Mouse (Mus musculus): ENCODE measurements at regions not wholly inside any gene's neighbourhood (a gene's known extent, or its start where the extent isn't known, plus 50 kb on each side); places are given as distances from the start of the nearest gene placed in this dataset.

- no peaks in the 10 kb centered on the region for H3K36me3 ChIP-seq (ENCODE audit: control insufficient read depth in 1 of 2, insufficient read depth in 2 of 2, low read length in 2 of 2)
- H3K27ac ChIP-seq (ENCODE audit: control insufficient read depth, low read depth, low read length) = no peak overlapping the region
- peaks cover 7 to 15% of the 10 kb centered on the region in 2 experiments for H3K27me3 ChIP-seq (ENCODE audit: control insufficient read depth in 1 of 2, insufficient read depth in 2 of 2, low read length in 2 of 2)
- no peak overlapping the region for H3K4me3 ChIP-seq (ENCODE audit: control insufficient read depth in 1 of 2, insufficient read depth in 1 of 2, low read depth in 2 of 2, low read length in 2 of 2)
- no peak for DNase-seq (ENCODE audit: low read depth, low spot score)
- TF ChIP-seq E2F4 (IDR thresholded peaks at IDR 0.05; ENCODE audit: borderline replicate concordance, low read depth, low read length) (no peak), RAD21 (IDR thresholded peaks at IDR 0.05; ENCODE audit: low read depth, low read length) (no peak), HCFC1 (IDR thresholded peaks at IDR 0.05; ENCODE audit: low read depth, low read length) (no peak), EP300 (IDR thresholded peaks at IDR 0.05; ENCODE audit: low read depth in 1 of 2, low read length in 2 of 2) (no peak), UBTF (IDR thresholded peaks at IDR 0.05; ENCODE audit: borderline replicate concordance, insufficient read depth, low read depth, low read length) (no peak), ZMIZ1 (IDR thresholded peaks at IDR 0.05; ENCODE audit: low read depth, low read length) (no peak), CHD1 (IDR thresholded peaks at IDR 0.05; ENCODE audit: low read depth, low read length) (no peak), NELFE (IDR thresholded peaks at IDR 0.05; ENCODE audit: low read depth, low read length) (no peak), NRF1 (IDR thresholded peaks at IDR 0.05; ENCODE audit: insufficient read depth, low read depth, low read length, poor library complexity, severe bottlenecking) (no peak), USF2 (IDR thresholded peaks at IDR 0.05; ENCODE audit: borderline replicate concordance in 1 of 2, insufficient read depth in 1 of 2, low read depth in 1 of 2, low read length in 2 of 2) (no peak), MEF2A (IDR thresholded peaks at IDR 0.05; ENCODE audit: extremely low read depth, insufficient replicate concordance, low read depth, low read length, poor library complexity, severe bottlenecking) (no peak), SMC3 (IDR thresholded peaks at IDR 0.05; ENCODE audit: low read depth, low read length) (no peak), POLR2A (IDR thresholded peaks at IDR 0.05; ENCODE audit: control insufficient read depth in 1 of 2, insufficient read depth in 1 of 2, low read depth in 1 of 2, low read length in 2 of 2, poor library complexity in 1 of 2) (no peak), MAFK (IDR thresholded peaks at IDR 0.05; ENCODE audit: borderline replicate concordance, low read depth, low read length) (no peak), CTCF (IDR thresholded peaks at IDR 0.05 in 2 of 3, conservative IDR thresholded peaks at IDR 0.05 in 1 of 3; ENCODE audit: control insufficient read depth in 1 of 3, insufficient read depth in 1 of 3, low read depth in 2 of 3, low read length in 3 of 3, poor library complexity in 1 of 3, severe bottlenecking in 1 of 3) (no peak), TBP (IDR thresholded peaks at IDR 0.05; ENCODE audit: low read depth, low read length) (no peak), POLR2AphosphoS5 (IDR thresholded peaks at IDR 0.05; ENCODE audit: borderline replicate concordance, low read depth, low read length) (no peak), ZNF384 (IDR thresholded peaks at IDR 0.05; ENCODE audit: low read depth, low read length) (no peak), SIN3A (IDR thresholded peaks at IDR 0.05; ENCODE audit: low read length) (no peak)
- H3K79me2 ChIP-seq (ENCODE audit: control insufficient read depth, insufficient read depth, low read length, poor library complexity) = no peaks in the 10 kb centered on the region
- H3K9ac ChIP-seq (ENCODE audit: control insufficient read depth, low read depth, low read length, poor library complexity, severe bottlenecking) = no peak overlapping the region
- no peaks in the 10 kb centered on the region for H3K4me1 ChIP-seq (ENCODE audit: control insufficient read depth in 1 of 2, insufficient read depth in 2 of 2, low read length in 2 of 2)
- H3K9me3 ChIP-seq (replicated peaks; ENCODE audit: insufficient read depth, low read length) = no peaks in the 10 kb centered on the region
Observed at GRCm38 (mm10) chr2:72557161-72557560, 81.2 kb downstream of the Cdca7 start.

GRCm38 (mm10) chr2:72557565-72558260, 81.8 kb downstream of the Cdca7 start:
- Histone ChIP-seq H3K9ac (ENCODE audit: control insufficient read depth, low read depth, low read length, poor library complexity, severe bottlenecking) (no peak overlapping the region), H3K27ac (ENCODE audit: control insufficient read depth, low read depth, low read length) (no peak overlapping the region), H3K9me3 (replicated peaks; ENCODE audit: insufficient read depth, low read length) (no peaks in the 10 kb centered on the region), H3K36me3 (ENCODE audit: control insufficient read depth in 1 of 2, insufficient read depth in 2 of 2, low read length in 2 of 2) (no peaks in the 10 kb centered on the region), H3K27me3 (ENCODE audit: control insufficient read depth in 1 of 2, insufficient read depth in 2 of 2, low read length in 2 of 2) (peaks cover 7 to 15% of the 10 kb centered on the region in 2 experiments), H3K4me3 (ENCODE audit: control insufficient read depth in 1 of 2, insufficient read depth in 1 of 2, low read depth in 2 of 2, low read length in 2 of 2) (no peak overlapping the region), H3K4me1 (ENCODE audit: control insufficient read depth in 1 of 2, insufficient read depth in 2 of 2, low read length in 2 of 2) (no peaks in the 10 kb centered on the region), H3K79me2 (ENCODE audit: control insufficient read depth, insufficient read depth, low read length, poor library complexity) (no peaks in the 10 kb centered on the region)
- TF ChIP-seq MYC (IDR thresholded peaks at IDR 0.05; ENCODE audit: low read depth, low read length) (no peak), MAZ (IDR thresholded peaks at IDR 0.05; ENCODE audit: low read depth, low read length) (no peak), CTCF (IDR thresholded peaks at IDR 0.05 in 2 of 3, conservative IDR thresholded peaks at IDR 0.05 in 1 of 3; ENCODE audit: control insufficient read depth in 1 of 3, insufficient read depth in 1 of 3, low read depth in 2 of 3, low read length in 3 of 3, poor library complexity in 1 of 3, severe bottlenecking in 1 of 3) (no peak), UBTF (IDR thresholded peaks at IDR 0.05; ENCODE audit: borderline replicate concordance, insufficient read depth, low read depth, low read length) (no peak), GATA1 (IDR thresholded peaks at IDR 0.05; ENCODE audit: low read depth, low read length) (no peak), RCOR1 (IDR thresholded peaks at IDR 0.05; ENCODE audit: low read depth, low read length) (no peak), SMC3 (IDR thresholded peaks at IDR 0.05; ENCODE audit: low read depth, low read length) (no peak), NRF1 (IDR thresholded peaks at IDR 0.05; ENCODE audit: insufficient read depth, low read depth, low read length, poor library complexity, severe bottlenecking) (no peak), CHD1 (IDR thresholded peaks at IDR 0.05; ENCODE audit: low read depth, low read length) (no peak), MAX (IDR thresholded peaks at IDR 0.05; ENCODE audit: low read length) (no peak), MYB (IDR thresholded peaks at IDR 0.05; ENCODE audit: low read depth, low read length) (no peak), EP300 (IDR thresholded peaks at IDR 0.05; ENCODE audit: low read depth in 1 of 2, low read length in 2 of 2) (no peak), RAD21 (IDR thresholded peaks at IDR 0.05; ENCODE audit: low read depth, low read length) (no peak), POLR2A (IDR thresholded peaks at IDR 0.05; ENCODE audit: control insufficient read depth in 1 of 2, insufficient read depth in 1 of 2, low read depth in 1 of 2, low read length in 2 of 2, poor library complexity in 1 of 2) (no peak)
- no peak for DNase-seq (ENCODE audit: low read depth, low spot score)

All from MEL (cell line).